Mouse (Mus musculus): ENCODE data around the gene Prx. TPM values are rescaled to one million over a fixed set of nuclear protein-coding genes. Genes with fewer than 3 reads are reported as not detected.

Prx gene
- polyA plus RNA-seq, 1 experiment from 2014 or later = 1.0 TPM

- peaks cover 2% of the 10 kb centered on the region; the same call in 1 of the 2 replicates for H3K4me1 ChIP-seq (replicated peaks; ENCODE audit: control insufficient read depth, insufficient read depth, low read length)
- H3K27me3 ChIP-seq (ENCODE audit: control insufficient read depth, insufficient read depth, low read length) = no peaks in the 10 kb centered on the region
- DNase-seq (ENCODE audit: low spot score) (no peak), ATAC-seq (ENCODE audit: low FRiP score) (no peak)
- 89% methylated on average over 11 of the region's 11 CpGs for WGBS
- no peak overlapping the region for H3K4me3 ChIP-seq (ENCODE audit: low read depth, low read length)
- H3K4me2 ChIP-seq (replicated peaks; ENCODE audit: low read depth, low read length) = no peak overlapping the region
- no peak overlapping the region for H3K9ac ChIP-seq (ENCODE audit: low read depth, low read length)
- no peaks in the 10 kb centered on the region for H3K36me3 ChIP-seq (ENCODE audit: control insufficient read depth, insufficient read depth, low read length)
- H3K9me3 ChIP-seq (ENCODE audit: control insufficient read depth, low read length) = no peaks in the 10 kb centered on the region
- no peak overlapping the region for H3K27ac ChIP-seq (ENCODE audit: low read depth, low read length)
Observed at GRCm38 (mm10) chr7:27471390-27472120, 27.6 kb upstream of the Prx start.

DNA sequence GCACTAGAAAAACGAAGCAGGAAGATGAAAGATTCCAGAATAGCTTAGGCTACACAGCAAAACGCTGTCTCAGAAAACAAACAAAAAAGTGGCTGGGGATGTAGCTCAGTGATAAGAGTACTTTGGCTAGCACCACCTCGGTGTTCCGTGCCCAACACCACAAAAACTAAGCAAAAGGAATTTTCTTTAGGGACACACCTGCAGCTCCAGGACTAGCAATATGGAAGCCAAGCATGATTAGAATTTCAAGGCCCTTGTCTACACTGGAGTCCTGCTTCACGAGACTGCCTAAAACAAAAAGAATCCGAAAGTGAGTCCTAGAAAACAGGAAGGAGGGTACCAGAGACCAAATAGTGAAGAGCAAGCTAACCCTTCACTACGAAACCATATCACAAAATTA is 26.5 kb upstream of the Prx start:
- Histone ChIP-seq H3K4me1 (replicated peaks; ENCODE audit: control insufficient read depth, insufficient read depth, low read length) (peaks cover 2% of the 10 kb centered on the region; the same call in 1 of the 2 replicates), H3K4me3 (ENCODE audit: low read depth, low read length) (peak overlapping the region; percentile 74; the same call in 1 of the 2 replicates), H3K36me3 (ENCODE audit: control insufficient read depth, insufficient read depth, low read length) (no peaks in the 10 kb centered on the region), H3K27ac (ENCODE audit: low read depth, low read length) (no peak overlapping the region; the same call in 1 of the 2 replicates), H3K9me3 (ENCODE audit: control insufficient read depth, low read length) (no peaks in the 10 kb centered on the region), H3K27me3 (ENCODE audit: control insufficient read depth, insufficient read depth, low read length) (no peaks in the 10 kb centered on the region), H3K9ac (ENCODE audit: low read depth, low read length) (peak overlapping the region; percentile 27; the same call in 1 of the 2 replicates), H3K4me2 (replicated peaks; ENCODE audit: low read depth, low read length) (peak overlapping the region; percentile 78)
- ATAC-seq (ENCODE audit: low FRiP score) (no peak), DNase-seq (ENCODE audit: low spot score) (no peak)
- 46% methylated on average over 7 of the region's 7 CpGs for WGBS

DNA sequence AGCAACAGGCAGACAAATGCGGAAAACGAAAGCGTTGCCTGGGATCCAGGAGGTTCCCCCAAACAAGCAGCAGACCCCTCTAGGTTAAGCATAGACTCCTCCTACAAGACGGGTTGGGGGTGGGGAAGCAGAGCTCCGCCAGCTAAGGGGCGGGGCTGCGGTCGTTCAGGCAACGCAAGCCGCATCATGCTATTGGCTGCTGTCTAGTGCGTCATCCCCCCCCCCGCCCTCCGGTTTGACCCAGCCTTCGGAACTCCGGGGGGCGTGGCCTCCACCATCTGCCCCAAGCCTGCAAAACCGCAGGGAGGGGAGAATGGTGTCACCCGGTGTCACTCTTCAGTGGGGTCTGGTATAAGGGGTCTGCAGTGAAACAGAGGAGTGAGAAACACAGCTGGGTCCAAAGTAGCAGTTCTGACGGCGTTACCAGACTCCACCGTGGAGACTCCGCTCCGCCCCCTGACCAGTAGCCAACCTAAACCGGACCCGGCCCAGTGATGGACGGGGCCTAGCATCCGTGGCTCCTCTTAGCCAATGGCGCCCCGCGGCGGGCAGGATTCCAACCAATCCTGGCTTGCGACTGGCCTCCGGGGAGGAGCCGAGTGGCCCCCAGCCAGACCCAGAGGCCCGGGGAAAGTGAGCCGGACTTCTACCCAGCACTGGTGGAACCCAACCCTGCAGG is 25.8 kb upstream of the Prx start, which contains the start of gene Sertad3:
Gene Sertad3, plus strand, starts transcription at position 613 of the 679 bp plus-strand sequence.
- DNase-seq (ENCODE audit: low spot score) (peak; percentile 98), ATAC-seq (ENCODE audit: low FRiP score) (peak; percentile 95)
- WGBS = 1% methylated on average over 36 of the region's 36 CpGs
- Histone ChIP-seq H3K4me1 (replicated peaks; ENCODE audit: control insufficient read depth, insufficient read depth, low read length) (peaks cover 2% of the 10 kb centered on the region; the same call in 1 of the 2 replicates), H3K27me3 (ENCODE audit: control insufficient read depth, insufficient read depth, low read length) (no peaks in the 10 kb centered on the region), H3K9me3 (ENCODE audit: control insufficient read depth, low read length) (no peaks in the 10 kb centered on the region), H3K27ac (ENCODE audit: low read depth, low read length) (peak within 1 kb of the TSS; percentile 88), H3K36me3 (ENCODE audit: control insufficient read depth, insufficient read depth, low read length) (no peaks in the 10 kb centered on the region), H3K4me2 (replicated peaks; ENCODE audit: low read depth, low read length) (peak within 1 kb of the TSS; percentile 78), H3K4me3 (ENCODE audit: low read depth, low read length) (peak within 1 kb of the TSS; percentile 74), H3K9ac (ENCODE audit: low read depth, low read length) (peak within 1 kb of the TSS; percentile 64)

GRCm38 (mm10) chr7:27473835-27474489 is 25.2 kb upstream of the Prx start:
- ATAC-seq (ENCODE audit: low FRiP score) (no peak), DNase-seq (ENCODE audit: low spot score) (no peak)
- WGBS = under 1% methylated on average over 34 of the region's 34 CpGs
- no peaks in the 10 kb centered on the region for H3K9me3 ChIP-seq (ENCODE audit: control insufficient read depth, low read length)
- peaks cover 2% of the 10 kb centered on the region; the same call in 1 of the 2 replicates for H3K4me1 ChIP-seq (replicated peaks; ENCODE audit: control insufficient read depth, insufficient read depth, low read length)
- H3K4me2 ChIP-seq (replicated peaks; ENCODE audit: low read depth, low read length) = peak overlapping the region; percentile 78
- H3K9ac ChIP-seq (ENCODE audit: low read depth, low read length) = peak overlapping the region; percentile 64
- no peaks in the 10 kb centered on the region for H3K36me3 ChIP-seq (ENCODE audit: control insufficient read depth, insufficient read depth, low read length)
- peak overlapping the region; percentile 74 for H3K4me3 ChIP-seq (ENCODE audit: low read depth, low read length)
- no peaks in the 10 kb centered on the region for H3K27me3 ChIP-seq (ENCODE audit: control insufficient read depth, insufficient read depth, low read length)
- peak overlapping the region; percentile 88 for H3K27ac ChIP-seq (ENCODE audit: low read depth, low read length)

DNA sequence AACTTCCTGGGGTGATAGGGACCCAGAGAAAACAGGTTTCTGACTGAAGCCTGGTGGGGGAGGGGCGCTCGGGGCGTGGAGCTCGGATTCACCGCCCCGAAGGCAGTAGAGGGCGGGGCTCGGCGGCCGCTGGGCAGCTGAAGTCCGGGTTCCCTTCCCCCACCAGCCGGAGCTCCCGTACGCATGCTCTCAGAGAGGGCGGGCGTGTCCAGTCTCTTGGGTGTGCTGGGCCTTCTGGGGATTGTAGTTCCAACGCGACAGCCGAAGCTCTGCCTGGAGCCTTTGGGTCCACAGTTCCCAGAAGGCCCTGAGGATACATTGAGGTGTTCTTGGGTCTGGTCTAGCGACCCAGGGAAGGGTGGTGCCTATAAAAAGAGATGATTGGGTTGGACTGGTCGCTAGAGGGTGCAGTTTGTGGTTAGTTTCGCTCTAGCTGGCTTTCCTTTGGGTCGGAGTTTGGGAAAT is 24.6 kb upstream of the Prx start:
- peak; percentile 98 for DNase-seq (ENCODE audit: low spot score)
- Histone ChIP-seq H3K27me3 (ENCODE audit: control insufficient read depth, insufficient read depth, low read length) (no peaks in the 10 kb centered on the region), H3K36me3 (ENCODE audit: control insufficient read depth, insufficient read depth, low read length) (no peaks in the 10 kb centered on the region), H3K9me3 (ENCODE audit: control insufficient read depth, low read length) (no peaks in the 10 kb centered on the region), H3K4me1 (replicated peaks; ENCODE audit: control insufficient read depth, insufficient read depth, low read length) (peaks cover 2% of the 10 kb centered on the region; the same call in 1 of the 2 replicates), H3K4me3 (ENCODE audit: low read depth, low read length) (peak overlapping the region; percentile 74), H3K4me2 (replicated peaks; ENCODE audit: low read depth, low read length) (peak overlapping the region; percentile 78), H3K9ac (ENCODE audit: low read depth, low read length) (peak overlapping the region; percentile 64; the same call in 1 of the 2 replicates), H3K27ac (ENCODE audit: low read depth, low read length) (peak overlapping the region; percentile 88)
- ATAC-seq (ENCODE audit: low FRiP score) = peak; percentile 91
- WGBS = under 1% methylated on average over 23 of the region's 23 CpGs

GRCm38 (mm10) chr7:27475596-27475995 is 23.5 kb upstream of the Prx start:
- WGBS = 90% methylated on average over 2 of the region's 2 CpGs
- H3K4me1 ChIP-seq (replicated peaks; ENCODE audit: control insufficient read depth, insufficient read depth, low read length) = peaks cover 2% of the 10 kb centered on the region; the same call in 1 of the 2 replicates
- H3K27me3 ChIP-seq (ENCODE audit: control insufficient read depth, insufficient read depth, low read length) = no peaks in the 10 kb centered on the region
- no peaks in the 10 kb centered on the region for H3K9me3 ChIP-seq (ENCODE audit: control insufficient read depth, low read length)
- DNase-seq (ENCODE audit: low spot score) = no peak
- H3K4me3 ChIP-seq (ENCODE audit: low read depth, low read length) = no peak overlapping the region
- H3K36me3 ChIP-seq (ENCODE audit: control insufficient read depth, insufficient read depth, low read length) = no peaks in the 10 kb centered on the region
- no peak overlapping the region for H3K9ac ChIP-seq (ENCODE audit: low read depth, low read length)
- no peak for ATAC-seq (ENCODE audit: low FRiP score)
- H3K4me2 ChIP-seq (replicated peaks; ENCODE audit: low read depth, low read length) = no peak overlapping the region
- H3K27ac ChIP-seq (ENCODE audit: low read depth, low read length) = no peak overlapping the region

GRCm38 (mm10) chr7:27476098-27476635 is 23.0 kb upstream of the Prx start:
- WGBS = 93% methylated on average over 14 of the region's 14 CpGs
- H3K4me3 ChIP-seq (ENCODE audit: low read depth, low read length) = no peak overlapping the region
- no peaks in the 10 kb centered on the region for H3K27me3 ChIP-seq (ENCODE audit: control insufficient read depth, insufficient read depth, low read length)
- H3K4me2 ChIP-seq (replicated peaks; ENCODE audit: low read depth, low read length) = no peak overlapping the region
- H3K9ac ChIP-seq (ENCODE audit: low read depth, low read length) = no peak overlapping the region
- ATAC-seq (ENCODE audit: low FRiP score) (no peak), DNase-seq (ENCODE audit: low spot score) (no peak)
- H3K4me1 ChIP-seq (replicated peaks; ENCODE audit: control insufficient read depth, insufficient read depth, low read length) = peaks cover 2% of the 10 kb centered on the region; the same call in 1 of the 2 replicates
- no peaks in the 10 kb centered on the region for H3K36me3 ChIP-seq (ENCODE audit: control insufficient read depth, insufficient read depth, low read length)
- no peak overlapping the region for H3K27ac ChIP-seq (ENCODE audit: low read depth, low read length)
- no peaks in the 10 kb centered on the region for H3K9me3 ChIP-seq (ENCODE audit: control insufficient read depth, low read length)

DNA sequence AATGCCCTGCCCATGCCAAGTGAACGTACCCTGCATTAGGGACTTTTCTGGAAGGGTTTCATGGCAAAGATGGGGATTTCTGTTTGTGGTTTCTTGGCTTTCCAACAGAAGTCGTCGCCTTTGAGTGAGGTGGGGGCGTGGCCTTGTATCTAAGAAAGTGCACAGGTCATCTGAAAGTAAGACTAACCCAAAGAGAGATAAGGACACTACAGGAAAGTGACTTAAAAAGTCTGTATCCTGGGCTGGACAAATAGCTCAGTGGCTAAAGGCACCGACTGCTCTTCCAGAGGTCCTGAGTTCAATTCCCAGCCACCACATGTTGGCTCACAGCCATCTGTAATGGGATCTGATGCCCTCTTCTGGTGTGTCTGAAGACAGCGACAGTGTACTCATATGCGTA is 20.6 kb upstream of the Prx start:
- ATAC-seq (ENCODE audit: low FRiP score) (no peak), DNase-seq (ENCODE audit: low spot score) (no peak)
- no peak overlapping the region for H3K4me2 ChIP-seq (replicated peaks; ENCODE audit: low read depth, low read length)
- H3K9me3 ChIP-seq (ENCODE audit: control insufficient read depth, low read length) = no peaks in the 10 kb centered on the region
- H3K27ac ChIP-seq (ENCODE audit: low read depth, low read length) = no peak overlapping the region
- H3K4me1 ChIP-seq (replicated peaks; ENCODE audit: control insufficient read depth, insufficient read depth, low read length) = no peaks in the 10 kb centered on the region
- H3K27me3 ChIP-seq (ENCODE audit: control insufficient read depth, insufficient read depth, low read length) = no peaks in the 10 kb centered on the region
- H3K36me3 ChIP-seq (ENCODE audit: control insufficient read depth, insufficient read depth, low read length) = no peaks in the 10 kb centered on the region
- no peak overlapping the region for H3K4me3 ChIP-seq (ENCODE audit: low read depth, low read length)
- H3K9ac ChIP-seq (ENCODE audit: low read depth, low read length) = no peak overlapping the region
- WGBS = 78% methylated on average over 7 of the region's 7 CpGs
